Mouse (Mus musculus): ENCODE results near the gene Iqcf1. TPM values are rescaled to one million over a fixed set of nuclear protein-coding genes. Genes with fewer than 3 reads are reported as not detected.

The Iqcf1 gene
- polyA plus RNA-seq, 1 experiment from 2014 or later: not detected

DNA sequence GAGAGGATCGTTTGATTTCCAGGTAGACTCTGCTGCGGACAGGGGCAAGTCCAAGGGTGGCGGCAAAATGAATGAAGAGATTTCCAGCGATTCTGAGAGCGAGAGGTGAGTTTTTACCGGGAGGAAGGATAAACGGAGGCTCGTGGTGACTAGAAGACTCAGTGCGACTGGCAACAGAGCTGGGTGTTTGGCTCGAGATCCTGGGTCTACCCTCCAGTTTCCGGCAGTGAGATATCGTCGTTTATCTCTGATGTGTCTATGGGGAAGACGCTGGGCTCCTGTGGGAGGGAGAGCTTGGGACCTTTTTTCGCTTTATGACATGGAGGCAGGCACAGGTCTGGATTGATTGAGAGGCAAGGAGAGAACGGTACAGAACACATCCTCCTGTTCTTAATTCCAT is 22.1 kb upstream of the Iqcf1 start:
- Histone ChIP-seq H3K9ac (ENCODE audit: low read depth, low read length) (peak overlapping the region; percentile 55), H3K4me3 (ENCODE audit: low read depth, low read length) (peak overlapping the region; percentile 58), H3K9me3 (ENCODE audit: control insufficient read depth) (no peaks in the 10 kb centered on the region), H3K36me3 (ENCODE audit: control insufficient read depth, insufficient read depth) (peaks cover 31% of the 10 kb centered on the region), H3K27ac (ENCODE audit: low read depth, low read length) (no peak overlapping the region), H3K27me3 (replicated peaks; ENCODE audit: control insufficient read depth, insufficient read depth, low read length) (no peaks in the 10 kb centered on the region), H3K4me2 (replicated peaks; ENCODE audit: low read depth) (peak overlapping the region; percentile 85), H3K4me1 (replicated peaks; ENCODE audit: control insufficient read depth, insufficient read depth, low read length) (peaks cover 8% of the 10 kb centered on the region)
- TF ChIP-seq CTCF (IDR thresholded peaks at IDR 0.05; ENCODE audit: low read depth): no peak
- WGBS: under 1% methylated on average over 16 of the region's 16 CpGs
- no peak for ATAC-seq

DNA sequence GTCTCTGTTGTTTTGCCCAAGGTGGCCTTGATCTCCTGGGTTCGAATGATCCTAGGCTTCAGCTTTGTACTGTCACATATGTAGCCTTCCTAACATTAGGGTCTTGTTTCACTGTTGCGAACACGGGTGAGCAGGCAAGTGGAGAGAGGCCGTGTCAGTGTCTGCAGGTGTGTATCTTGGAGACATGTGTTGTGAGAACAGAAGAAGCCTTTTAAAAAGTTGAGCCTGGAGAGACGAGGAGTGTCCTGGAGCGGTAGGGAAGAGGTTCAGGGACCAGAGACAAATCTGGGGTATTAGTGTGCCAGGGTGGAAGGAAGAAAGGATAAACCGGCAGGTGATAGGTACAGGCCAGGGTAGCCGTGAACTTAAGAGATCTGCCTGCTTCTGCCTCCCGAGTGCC is 21.7 kb upstream of the Iqcf1 start:
- Histone ChIP-seq H3K4me2 (replicated peaks; ENCODE audit: low read depth) (peak overlapping the region; percentile 85), H3K9ac (ENCODE audit: low read depth, low read length) (0 out of 2 replicates have a peak overlapping the region, but pooled peaks have one; percentile 55), H3K4me1 (replicated peaks; ENCODE audit: control insufficient read depth, insufficient read depth, low read length) (peaks cover 8% of the 10 kb centered on the region), H3K27me3 (replicated peaks; ENCODE audit: control insufficient read depth, insufficient read depth, low read length) (no peaks in the 10 kb centered on the region), H3K4me3 (ENCODE audit: low read depth, low read length) (peak overlapping the region; percentile 58), H3K36me3 (ENCODE audit: control insufficient read depth, insufficient read depth) (peaks cover 35% of the 10 kb centered on the region), H3K27ac (ENCODE audit: low read depth, low read length) (no peak overlapping the region), H3K9me3 (ENCODE audit: control insufficient read depth) (no peaks in the 10 kb centered on the region)
- WGBS: 70% methylated on average over 9 of the region's 9 CpGs
- no peak for TF ChIP-seq CTCF (IDR thresholded peaks at IDR 0.05; ENCODE audit: low read depth)
- no peak for ATAC-seq

GRCm38 (mm10) chr9:106480541-106480940 is 19.2 kb upstream of the Iqcf1 start:
- Histone ChIP-seq H3K36me3 (ENCODE audit: control insufficient read depth, insufficient read depth) (peaks cover 59% of the 10 kb centered on the region), H3K4me3 (ENCODE audit: low read depth, low read length) (no peak overlapping the region), H3K4me2 (replicated peaks; ENCODE audit: low read depth) (no peak overlapping the region), H3K27me3 (replicated peaks; ENCODE audit: control insufficient read depth, insufficient read depth, low read length) (no peaks in the 10 kb centered on the region), H3K27ac (ENCODE audit: low read depth, low read length) (no peak overlapping the region), H3K9ac (ENCODE audit: low read depth, low read length) (no peak overlapping the region), H3K9me3 (ENCODE audit: control insufficient read depth) (no peaks in the 10 kb centered on the region), H3K4me1 (replicated peaks; ENCODE audit: control insufficient read depth, insufficient read depth, low read length) (peaks cover 8% of the 10 kb centered on the region; the same call in 1 of the 2 replicates)
- WGBS: 96% methylated on average over 7 of the region's 7 CpGs
- no peak for TF ChIP-seq CTCF (IDR thresholded peaks at IDR 0.05; ENCODE audit: low read depth)
- ATAC-seq: no peak

DNA sequence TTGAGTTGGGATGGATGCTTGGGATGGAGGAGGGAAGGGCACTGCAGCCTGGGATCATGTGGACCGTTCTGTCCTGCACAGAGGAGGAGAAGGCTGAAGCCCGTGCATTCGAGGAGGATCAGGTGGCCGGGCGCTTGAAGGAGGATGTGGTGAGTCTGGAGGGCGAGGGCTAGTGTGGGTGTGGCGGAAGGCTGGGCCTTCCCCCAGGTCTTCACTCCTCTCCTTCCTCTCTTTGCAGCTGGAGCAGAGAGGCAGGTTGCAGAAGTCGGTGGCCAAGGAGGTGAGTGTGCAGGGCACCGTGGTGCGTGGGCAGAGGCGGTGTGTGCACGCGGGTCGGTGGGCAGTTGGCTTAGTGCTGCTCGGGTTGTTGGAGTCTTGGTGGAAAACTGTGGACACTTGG is 18.7 kb upstream of the Iqcf1 start:
- TF ChIP-seq CTCF (IDR thresholded peaks at IDR 0.05; ENCODE audit: low read depth): no peak
- Histone ChIP-seq H3K4me2 (replicated peaks; ENCODE audit: low read depth) (no peak overlapping the region), H3K27me3 (replicated peaks; ENCODE audit: control insufficient read depth, insufficient read depth, low read length) (no peaks in the 10 kb centered on the region), H3K27ac (ENCODE audit: low read depth, low read length) (no peak overlapping the region), H3K4me1 (replicated peaks; ENCODE audit: control insufficient read depth, insufficient read depth, low read length) (peaks cover 5% of the 10 kb centered on the region; the same call in 1 of the 2 replicates), H3K4me3 (ENCODE audit: low read depth, low read length) (no peak overlapping the region), H3K9me3 (ENCODE audit: control insufficient read depth) (no peaks in the 10 kb centered on the region), H3K36me3 (ENCODE audit: control insufficient read depth, insufficient read depth) (peaks cover 65% of the 10 kb centered on the region), H3K9ac (ENCODE audit: low read depth, low read length) (no peak overlapping the region)
- no peak for ATAC-seq
- 91% methylated on average over 15 of the region's 15 CpGs for WGBS

GRCm38 (mm10) chr9:106481676-106482075 is 18.1 kb upstream of the Iqcf1 start:
- no peak for ATAC-seq
- no peak overlapping the region for H3K27ac ChIP-seq (ENCODE audit: low read depth, low read length)
- H3K4me2 ChIP-seq (replicated peaks; ENCODE audit: low read depth): no peak overlapping the region

DNA sequence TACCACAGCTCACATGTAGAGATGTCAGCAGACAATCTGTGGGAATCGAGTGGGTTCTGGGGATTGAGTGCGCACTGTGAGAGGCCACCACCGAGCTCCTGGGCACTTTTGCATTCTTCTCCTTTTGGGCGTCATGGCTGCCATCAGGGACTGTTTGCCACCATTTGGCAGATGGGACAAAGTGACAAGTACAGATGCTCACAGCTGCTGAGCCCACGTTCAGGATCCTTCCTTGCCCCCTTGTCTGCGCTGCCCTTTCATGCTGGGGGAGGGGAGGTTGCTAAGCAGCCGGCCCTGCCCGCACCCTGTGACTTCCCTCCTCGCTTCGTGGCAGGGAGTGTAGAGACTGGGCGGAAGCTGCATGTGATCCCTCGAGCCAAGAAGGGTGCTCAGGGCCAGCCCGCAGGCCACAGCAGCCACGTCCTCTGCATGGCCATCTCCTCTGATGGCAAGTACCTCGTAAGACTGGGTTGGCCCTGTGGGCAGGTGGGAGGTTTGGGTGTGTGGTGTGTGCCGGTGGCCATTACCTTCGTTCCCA is 17.1 kb upstream of the Iqcf1 start:
- peaks cover 68% of the 10 kb centered on the region for H3K36me3 ChIP-seq (ENCODE audit: control insufficient read depth, insufficient read depth)
- ATAC-seq: no peak
- no peak for TF ChIP-seq CTCF (IDR thresholded peaks at IDR 0.05; ENCODE audit: low read depth)
- H3K9ac ChIP-seq (ENCODE audit: low read depth, low read length): no peak overlapping the region
- H3K4me3 ChIP-seq (ENCODE audit: low read depth, low read length): no peak overlapping the region
- no peak overlapping the region for H3K27ac ChIP-seq (ENCODE audit: low read depth, low read length)
- H3K4me1 ChIP-seq (replicated peaks; ENCODE audit: control insufficient read depth, insufficient read depth, low read length): no peaks in the 10 kb centered on the region
- no peaks in the 10 kb centered on the region for H3K9me3 ChIP-seq (ENCODE audit: control insufficient read depth)
- H3K27me3 ChIP-seq (replicated peaks; ENCODE audit: control insufficient read depth, insufficient read depth, low read length): no peaks in the 10 kb centered on the region
- WGBS: 82% methylated on average over 17 of the region's 17 CpGs
- no peak overlapping the region for H3K4me2 ChIP-seq (replicated peaks; ENCODE audit: low read depth)

More at GRCm38 (mm10) chr9:106481676-106482075, 18.1 kb upstream of the Iqcf1 start:
- WGBS: 93% methylated on average over 13 of the region's 13 CpGs
- Histone ChIP-seq H3K36me3 (ENCODE audit: control insufficient read depth, insufficient read depth) (peaks cover 68% of the 10 kb centered on the region), H3K9ac (ENCODE audit: low read depth, low read length) (no peak overlapping the region), H3K4me1 (replicated peaks; ENCODE audit: control insufficient read depth, insufficient read depth, low read length) (no peaks in the 10 kb centered on the region), H3K4me3 (ENCODE audit: low read depth, low read length) (no peak overlapping the region), H3K27me3 (replicated peaks; ENCODE audit: control insufficient read depth, insufficient read depth, low read length) (no peaks in the 10 kb centered on the region), H3K9me3 (ENCODE audit: control insufficient read depth) (no peaks in the 10 kb centered on the region)
- no peak for TF ChIP-seq CTCF (IDR thresholded peaks at IDR 0.05; ENCODE audit: low read depth)

Data from intestine, postnatal 0 days (tissue).